Mouse (Mus musculus) hindbrain, postnatal 0 days (tissue): ENCODE results near the gene Fignl1. TPM values are rescaled to one million over a fixed set of nuclear protein-coding genes. Genes with fewer than 3 reads are reported as not detected.

ENCODE experiments used
- ATAC-seq: fragments of 200-750 bp; cut with Nextera tagmentation; 2 replicates; pipeline ENCODE4 v1.8.0; 2017; ENCODE audit warnings: mild to moderate bottlenecking, moderate TSS enrichment, moderate library complexity
- DNase-seq: peaks from one replicate; pipeline ENCODE4 v3.0.0-alpha.2; 2015; ENCODE audit warnings: low spot score
- H3K27ac ChIP-seq: fragments of 300-500 bp; sonication (generic); 2 replicates; pipeline ENCODE4 v1.5.1; 2014; ENCODE audit warnings: mild to moderate bottlenecking
- H3K27me3 ChIP-seq: fragments of 300-500 bp; sonication (generic); 2 replicates; pipeline ENCODE4 v1.6.1; 2014; ENCODE audit warnings: low read length, mixed read lengths; ENCODE audit not compliant: insufficient read depth
- H3K36me3 ChIP-seq: fragments of 300-500 bp; sonication (generic); 2 replicates; pipeline ENCODE4 v1.6.1; 2014; ENCODE audit warnings: low read length, mixed read lengths; ENCODE audit not compliant: insufficient read depth
- H3K4me1 ChIP-seq: fragments of 300-500 bp; sonication (generic); 2 replicates; pipeline ENCODE4 v1.6.1; 2014; ENCODE audit warnings: antibody characterized with exemption, low read length, mixed read lengths; ENCODE audit not compliant: insufficient read depth
- H3K4me2 ChIP-seq: fragments of 300-500 bp; sonication (generic); 2 replicates; pipeline ENCODE4 v1.6.1; 2014; ENCODE audit warnings: low read depth, mild to moderate bottlenecking, low read length, moderate library complexity, mixed read lengths
- H3K4me3 ChIP-seq: fragments of 300-500 bp; sonication (generic); 2 replicates; pipeline ENCODE4 v1.5.1; 2014; ENCODE audit warnings: low read length
- H3K9ac ChIP-seq: fragments of 300-500 bp; sonication (generic); replicated peaks from 2 replicates; pipeline ENCODE4 v1.6.1; 2014; ENCODE audit warnings: mild to moderate bottlenecking, low read length, moderate library complexity, mixed read lengths
- H3K9me3 ChIP-seq: fragments of 300-500 bp; sonication (generic); 2 replicates; pipeline ENCODE4 v1.6.1; 2016; ENCODE audit warnings: low read length, mixed read lengths
- CTCF ChIP-seq: IDR thresholded peaks from 2 replicates; pipeline ENCODE4 v1.5.1; 2016; ENCODE audit warnings: antibody characterized with exemption, control low read depth, low read depth
- WGBS: fragments of 180-500 bp; shearing (Covaris S2); extraction: QIAGEN DNeasy Blood & Tissue Kit; methylation state at CpG from one replicate; pipeline ENCODE4 v1.1.7; 2014; 5-methylcytosine and 5-hydroxymethylcytosine counted together
- polyA plus RNA-seq: library from polyadenylated mRNA; unstranded; fragments of >200 nt; fragmentation: Nextera tagmentation; extraction: Ambion mirVana; gene quantifications from 2 replicates; pipeline ENCODE4 v1.2.1, GENCODE M21; 2015
- total RNA-seq: library from RNA; depleted of rRNA; stranded (reverse); fragments of >200 nt; gene quantifications from 2 replicates; pipeline ENCODE4 v1.2.3, GENCODE M21; 2014

Gene Fignl1
- total and polyA plus RNA-seq, 2 experiments from 2014 or later = 7.0 to 11.3 TPM

DNA sequence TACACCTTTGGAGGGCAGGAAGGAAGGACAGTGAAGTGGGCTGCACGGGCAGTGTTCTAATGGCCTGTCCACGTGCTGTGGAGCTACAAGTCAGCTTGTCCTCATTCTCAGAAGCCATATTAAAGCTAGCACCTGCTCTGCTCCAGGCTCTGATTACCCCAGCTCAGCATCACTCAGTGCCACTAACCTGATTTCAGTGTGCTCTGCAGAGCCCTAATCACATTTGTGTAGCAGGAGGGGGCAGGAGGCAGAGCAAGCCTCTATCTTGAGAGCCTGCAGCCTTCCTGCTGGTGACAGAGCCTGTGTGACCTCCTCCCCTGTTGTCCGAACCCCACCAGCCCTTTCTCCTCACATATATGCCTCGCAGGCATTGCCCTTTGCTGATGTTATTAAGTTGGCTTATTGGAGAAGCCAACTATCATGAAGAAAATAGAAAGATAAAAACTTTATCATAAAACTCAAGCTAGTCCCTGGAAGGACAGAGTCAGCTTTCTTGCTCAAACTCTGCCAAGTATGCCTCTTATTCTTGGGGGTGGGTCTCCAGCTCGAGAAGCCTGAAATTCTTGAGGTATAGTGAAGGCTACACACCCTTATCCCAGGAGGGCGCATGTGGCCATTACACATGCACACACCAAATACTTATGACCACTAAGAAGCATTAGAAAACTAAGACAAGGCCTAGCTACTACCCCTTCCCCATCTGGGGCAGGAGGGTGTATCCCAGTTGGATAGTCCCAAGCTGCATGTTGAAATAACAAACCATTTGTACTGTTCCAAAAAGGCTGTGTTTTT, 41.9 kb upstream of the Fignl1 start:
- Histone ChIP-seq H3K4me1 (no peaks in the 10 kb centered on the region; the same call in 1 of the 2 replicates), H3K27me3 (no peaks in the 10 kb centered on the region), H3K4me2 (no peak overlapping the region), H3K9me3 (no peaks in the 10 kb centered on the region), H3K4me3 (no peak overlapping the region), H3K36me3 (no peaks in the 10 kb centered on the region), H3K27ac (no peak overlapping the region; the same call in 1 of the 2 replicates), H3K9ac (no peak overlapping the region)
- WGBS = 64% methylated on average over 6 of the region's 6 CpGs
- ATAC-seq = peak; percentile 53
- no peak for DNase-seq
- TF ChIP-seq CTCF = no peak

- no peak overlapping the region for H3K4me2 ChIP-seq
- no peak overlapping the region for H3K9ac ChIP-seq
- H3K9me3 ChIP-seq = no peaks in the 10 kb centered on the region
- no peaks in the 10 kb centered on the region for H3K27me3 ChIP-seq
- no peak overlapping the region for H3K4me3 ChIP-seq
- H3K27ac ChIP-seq = no peak overlapping the region; the same call in 1 of the 2 replicates
- H3K4me1 ChIP-seq = no peaks in the 10 kb centered on the region
- ATAC-seq (no peak), DNase-seq (no peak)
- H3K36me3 ChIP-seq = no peaks in the 10 kb centered on the region
- WGBS = 59% methylated on average over 13 of the region's 13 CpGs
- TF ChIP-seq CTCF = no peak
Observed at GRCm38 (mm10) chr11:11849513-11850311, 41.0 kb upstream of the Fignl1 start.

DNA sequence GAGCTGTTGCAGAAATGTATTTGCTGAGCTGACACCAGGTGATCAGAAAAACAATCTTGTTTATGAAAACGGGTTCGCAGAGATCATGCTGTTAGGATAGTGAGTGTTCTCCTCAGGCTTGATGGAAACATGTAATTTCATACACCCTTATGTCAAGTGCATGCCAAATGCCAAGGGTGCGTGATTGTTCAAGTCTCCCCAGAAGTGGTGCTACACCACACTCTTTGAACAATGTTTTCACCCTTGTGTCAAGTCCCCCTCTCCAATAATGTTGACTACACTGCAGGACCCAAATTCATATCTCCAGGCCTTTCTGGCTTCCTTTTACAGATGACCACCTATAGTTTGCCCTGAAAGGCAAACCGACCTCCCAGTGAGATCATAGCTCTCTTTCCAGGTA, 39.7 kb upstream of the Fignl1 start:
- no peak overlapping the region for H3K4me3 ChIP-seq
- ATAC-seq (no peak), DNase-seq (no peak)
- H3K9me3 ChIP-seq = no peaks in the 10 kb centered on the region
- H3K4me2 ChIP-seq = no peak overlapping the region
- H3K36me3 ChIP-seq = no peaks in the 10 kb centered on the region
- no peak overlapping the region for H3K9ac ChIP-seq
- no peaks in the 10 kb centered on the region for H3K4me1 ChIP-seq
- H3K27me3 ChIP-seq = no peaks in the 10 kb centered on the region
- 93% methylated on average over 4 of the region's 4 CpGs for WGBS
- TF ChIP-seq CTCF = no peak
- no peak overlapping the region for H3K27ac ChIP-seq

DNA sequence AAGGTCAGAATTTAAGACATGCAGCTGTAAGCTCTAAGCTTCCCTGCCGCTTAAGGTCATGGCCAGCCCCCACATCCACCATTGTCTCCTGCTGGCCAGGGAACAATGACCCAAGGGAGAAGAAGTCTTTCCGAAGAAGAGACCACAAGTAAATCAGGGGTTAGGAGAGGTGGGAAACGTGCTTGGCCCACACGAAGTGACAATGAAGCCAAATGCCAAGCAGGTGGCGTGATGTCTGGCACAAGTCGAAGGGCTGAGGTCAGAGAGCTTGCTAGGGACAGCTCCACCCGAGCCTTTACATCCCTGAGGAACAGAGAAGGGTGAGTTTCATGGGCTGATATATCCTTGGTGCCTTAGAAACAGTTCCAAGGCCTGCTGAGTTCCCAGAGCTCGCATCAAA, 36.3 kb upstream of the Fignl1 start:
- DNase-seq (no peak), ATAC-seq (no peak)
- H3K27me3 ChIP-seq = no peaks in the 10 kb centered on the region
- no peak overlapping the region for H3K9ac ChIP-seq
- H3K27ac ChIP-seq = peak overlapping the region; percentile 48; the same call in 1 of the 2 replicates
- no peak overlapping the region for H3K4me2 ChIP-seq
- H3K4me1 ChIP-seq = no peaks in the 10 kb centered on the region
- H3K9me3 ChIP-seq = no peaks in the 10 kb centered on the region
- no peak for TF ChIP-seq CTCF
- 48% methylated on average over 8 of the region's 8 CpGs for WGBS
- H3K4me3 ChIP-seq = no peak overlapping the region
- no peaks in the 10 kb centered on the region for H3K36me3 ChIP-seq

DNA sequence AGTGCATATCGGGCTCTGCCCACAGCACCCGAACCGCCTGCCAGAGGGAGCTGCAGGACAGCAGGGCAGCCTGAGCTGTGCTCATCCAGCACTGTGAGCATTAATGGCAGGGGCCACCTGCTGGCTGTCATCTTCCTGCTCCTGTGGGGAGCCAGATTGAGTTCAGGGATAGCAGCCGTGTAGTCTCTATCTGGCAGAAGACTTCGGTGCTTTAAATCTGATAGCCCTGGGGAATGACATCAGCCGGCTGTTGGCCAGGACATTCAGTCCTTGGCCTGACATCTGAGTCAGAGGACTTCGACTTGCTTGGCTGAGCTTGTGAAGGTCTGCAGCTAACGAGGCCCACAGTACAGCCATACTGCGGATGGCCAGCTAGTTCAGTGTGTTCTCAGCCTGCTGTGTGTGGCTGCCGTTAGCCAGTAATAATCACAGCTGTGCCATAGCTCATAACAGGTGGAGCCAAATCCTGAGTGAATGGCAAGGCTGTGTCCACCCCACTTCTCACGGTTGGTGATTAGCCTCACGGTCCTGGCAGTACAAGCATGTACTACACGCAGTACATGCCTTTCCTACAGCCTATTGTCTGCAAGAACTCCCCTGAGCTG, 35.7 kb upstream of the Fignl1 start:
- TF ChIP-seq CTCF = peak; percentile 76
- no peak overlapping the region for H3K4me3 ChIP-seq
- H3K36me3 ChIP-seq = no peaks in the 10 kb centered on the region
- no peaks in the 10 kb centered on the region for H3K9me3 ChIP-seq
- H3K4me2 ChIP-seq = no peak overlapping the region
- H3K4me1 ChIP-seq = no peaks in the 10 kb centered on the region
- DNase-seq (peak; percentile 81), ATAC-seq (peak; percentile 94)
- peak overlapping the region; percentile 48; the same call in 1 of the 2 replicates for H3K27ac ChIP-seq
- H3K9ac ChIP-seq = no peak overlapping the region
- 26% methylated on average over 13 of the region's 13 CpGs for WGBS
- no peaks in the 10 kb centered on the region for H3K27me3 ChIP-seq

DNA sequence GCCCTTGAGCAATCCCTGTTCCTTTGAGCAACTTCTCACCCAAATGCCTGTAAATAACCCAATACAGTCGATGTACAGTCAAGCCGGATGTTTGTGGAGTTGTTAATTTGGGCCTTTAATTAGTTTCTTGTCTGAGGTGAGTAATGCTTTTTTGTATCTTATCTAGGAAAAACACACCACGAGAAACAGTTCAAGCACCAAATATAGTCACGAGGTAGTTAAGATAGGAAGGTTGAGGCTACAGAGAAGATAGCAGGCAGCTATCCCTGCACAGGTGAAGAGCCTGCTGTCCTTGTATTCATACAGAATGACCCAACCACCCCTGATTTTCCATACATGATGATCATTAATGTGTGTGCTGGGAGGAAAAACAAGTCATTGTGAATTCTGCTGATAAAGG, 32.8 kb upstream of the Fignl1 start:
- DNase-seq (no peak), ATAC-seq (no peak)
- no peak overlapping the region for H3K4me3 ChIP-seq
- no peaks in the 10 kb centered on the region for H3K36me3 ChIP-seq
- no peak overlapping the region for H3K4me2 ChIP-seq
- H3K27me3 ChIP-seq = no peaks in the 10 kb centered on the region
- no peak overlapping the region for H3K9ac ChIP-seq
- H3K9me3 ChIP-seq = no peaks in the 10 kb centered on the region
- 88% methylated on average over 4 of the region's 4 CpGs for WGBS
- no peak overlapping the region for H3K27ac ChIP-seq
- H3K4me1 ChIP-seq = no peaks in the 10 kb centered on the region
- TF ChIP-seq CTCF = no peak
